Mouse (Mus musculus): ENCODE measurements around the gene Dlg4.

GRCm38 (mm10) chr11:69983377-69983776 is 33.4 kb upstream of the Dlg4 start:
- TF ChIP-seq CTCF (IDR thresholded peaks at IDR 0.05; ENCODE audit: low read depth) (no peak), EP300 (IDR thresholded peaks at IDR 0.05; ENCODE audit: low read depth) (no peak)

Measured in liver, embryonic 14.5 days (tissue).